8 mouse cellular contexts compared by ENCODE assay signal in the genomic region with DNA sequence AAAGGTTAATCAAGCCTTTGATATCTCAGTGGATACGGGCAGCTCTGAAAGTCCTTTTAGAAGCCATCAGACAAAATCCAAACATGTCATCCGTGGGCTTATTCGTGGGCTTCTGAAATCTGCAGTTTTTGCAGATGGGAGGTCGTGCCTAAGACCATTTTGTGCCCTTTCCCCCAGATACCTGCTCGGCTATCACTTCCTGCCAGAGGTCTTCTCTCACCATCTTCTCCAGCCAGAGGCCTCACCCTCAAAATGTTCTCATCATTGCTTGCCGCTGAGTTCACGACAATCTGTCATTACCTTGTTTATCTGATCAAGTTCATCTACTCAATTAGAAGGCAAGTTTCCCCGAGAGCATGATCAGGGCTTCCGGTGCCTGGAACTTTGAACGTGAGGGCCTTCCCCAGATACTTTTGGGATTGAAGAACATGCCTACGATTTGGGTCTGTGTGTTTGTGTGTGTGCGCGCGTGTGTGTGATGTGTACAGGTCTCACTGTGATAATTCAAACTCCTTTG. TPM values are rescaled to one million over a fixed set of nuclear protein-coding genes. Genes with fewer than 3 reads are reported as not detected.
DNase-seq lines count a peak whose midpoint lies in the region; ATAC-seq and TF ChIP-seq lines count a peak whose summit lies in the region.

A gene (plus strand): TSS at position 467 of the 517 bp plus-strand sequence.

- H3K27ac ChIP-seq in kidney, embryonic 16.5 days (ENCODE audit: low read length), result peak within 1 kb of the TSS; percentile 81
- peak within 1 kb of the TSS; percentile 73 for H3K27ac ChIP-seq in forebrain, embryonic 15.5 days (replicated peaks)
- peak within 1 kb of the TSS; percentile 80 for H3K27ac ChIP-seq in hindbrain, embryonic 11.5 days (ENCODE audit: low read depth, low read length)
- peak within 1 kb of the TSS; percentile 91 for H3K27ac ChIP-seq in liver, adult 2 months (replicated peaks; ENCODE audit: insufficient read depth, low read depth, low read length)
- H3K27ac ChIP-seq in stomach, embryonic 14.5 days (ENCODE audit: low read length), result peak within 1 kb of the TSS; percentile 74

- whole genome bisulfite sequencing in kidney, embryonic 16.5 days, result 35% methylated on average over 14 of the region's 14 CpGs
- WGBS in forebrain, embryonic 15.5 days, result 40% methylated on average over 14 of the region's 14 CpGs
- 44% methylated on average over 14 of the region's 14 CpGs for WGBS in hindbrain, embryonic 11.5 days
- 28% methylated on average over 14 of the region's 14 CpGs for WGBS in liver, adult 2 months
- 28% methylated on average over 14 of the region's 14 CpGs for WGBS in stomach, embryonic 14.5 days

- H3K9ac ChIP-seq in kidney, embryonic 16.5 days (replicated peaks; ENCODE audit: low read length), result peak within 1 kb of the TSS; percentile 85
- peak within 1 kb of the TSS; percentile 76 for H3K9ac ChIP-seq in forebrain, embryonic 15.5 days (replicated peaks)
- peak within 1 kb of the TSS; percentile 89 for H3K9ac ChIP-seq in hindbrain, embryonic 11.5 days (ENCODE audit: low read depth, low read length)
- H3K9ac ChIP-seq in liver, adult 2 months (ENCODE audit: low read depth, low read length), result peak within 1 kb of the TSS; percentile 99
- H3K9ac ChIP-seq in stomach, embryonic 14.5 days (replicated peaks; ENCODE audit: low read depth, low read length), result peak within 1 kb of the TSS; percentile 74

- peaks cover 9% of the 10 kb centered on the region; the same call in 1 of the 2 replicates for H3K79me2 ChIP-seq in liver, adult 2 months (ENCODE audit: control insufficient read depth, insufficient read depth, low read length)

- no peaks in the 10 kb centered on the region for H3K27me3 ChIP-seq in kidney, embryonic 16.5 days (ENCODE audit: insufficient read depth, low read length)
- no peaks in the 10 kb centered on the region for H3K27me3 ChIP-seq in forebrain, embryonic 15.5 days
- no peaks in the 10 kb centered on the region for H3K27me3 ChIP-seq in hindbrain, embryonic 11.5 days (ENCODE audit: control insufficient read depth, insufficient read depth, low read length)
- H3K27me3 ChIP-seq in liver, adult 2 months (ENCODE audit: control insufficient read depth, insufficient read depth, low read length), result no peaks in the 10 kb centered on the region
- no peaks in the 10 kb centered on the region for H3K27me3 ChIP-seq in stomach, embryonic 14.5 days (ENCODE audit: control insufficient read depth, insufficient read depth, low read length)

- peak within 1 kb of the TSS; percentile 94 for H3K4me3 ChIP-seq in kidney, embryonic 16.5 days (ENCODE audit: low read length)
- peak within 1 kb of the TSS; percentile 94 for H3K4me3 ChIP-seq in forebrain, embryonic 15.5 days
- peak within 1 kb of the TSS; percentile 98 for H3K4me3 ChIP-seq in hindbrain, embryonic 11.5 days (ENCODE audit: low read depth, low read length)
- H3K4me3 ChIP-seq in liver, adult 2 months (ENCODE audit: insufficient read depth, low read depth, low read length), result peak within 1 kb of the TSS; percentile 80
- peak within 1 kb of the TSS; percentile 99 for H3K4me3 ChIP-seq in stomach, embryonic 14.5 days (ENCODE audit: low read depth, low read length)

- H3K4me1 ChIP-seq in kidney, embryonic 16.5 days (ENCODE audit: insufficient read depth, low read length), result peaks cover 15% of the 10 kb centered on the region
- peaks cover 19% of the 10 kb centered on the region for H3K4me1 ChIP-seq in forebrain, embryonic 15.5 days
- H3K4me1 ChIP-seq in hindbrain, embryonic 11.5 days (replicated peaks; ENCODE audit: control insufficient read depth, insufficient read depth, low read length), result no peaks in the 10 kb centered on the region; the same call in 1 of the 2 replicates
- H3K4me1 ChIP-seq in liver, adult 2 months (ENCODE audit: control insufficient read depth, insufficient read depth, low read length), result peaks cover 13% of the 10 kb centered on the region
- H3K4me1 ChIP-seq in stomach, embryonic 14.5 days (ENCODE audit: control insufficient read depth, insufficient read depth, low read length), result no peaks in the 10 kb centered on the region

- peak within 1 kb of the TSS; percentile 54 for H3K4me2 ChIP-seq in kidney, embryonic 16.5 days (replicated peaks; ENCODE audit: low read depth, low read length)
- peak within 1 kb of the TSS; percentile 81 for H3K4me2 ChIP-seq in forebrain, embryonic 15.5 days (replicated peaks)
- H3K4me2 ChIP-seq in hindbrain, embryonic 11.5 days (replicated peaks; ENCODE audit: low read depth, low read length), result peak within 1 kb of the TSS; percentile 83
- peak within 1 kb of the TSS; percentile 78 for H3K4me2 ChIP-seq in stomach, embryonic 14.5 days (replicated peaks; ENCODE audit: low read depth, low read length)

- DNase-seq in kidney, postnatal 36 days, result no peak
- peak; percentile 13 for DNase-seq in hindbrain, embryonic 11.5 days (ENCODE audit: low spot score)
- no peak for DNase-seq in liver, adult 2 months (ENCODE audit: extremely low read depth, low read depth, low spot score)
- no peak for DNase-seq in embryo, embryonic 11 days

- no peaks in the 10 kb centered on the region for H3K9me3 ChIP-seq in kidney, embryonic 16.5 days (ENCODE audit: low read length)
- H3K9me3 ChIP-seq in forebrain, embryonic 15.5 days, result no peaks in the 10 kb centered on the region
- no peaks in the 10 kb centered on the region for H3K9me3 ChIP-seq in hindbrain, embryonic 11.5 days (ENCODE audit: control insufficient read depth, low read length)
- H3K9me3 ChIP-seq in stomach, embryonic 14.5 days (ENCODE audit: control insufficient read depth, low read depth, low read length), result no peaks in the 10 kb centered on the region

- no peak for ATAC-seq in kidney, embryonic 16.5 days (ENCODE audit: low FRiP score, low TSS enrichment)
- ATAC-seq in activated CD4-positive, CD25-positive, alpha-beta regulatory T cell, adult 4 months, result peak; percentile 26
- no peak for ATAC-seq in forebrain, embryonic 15.5 days (replicated peaks)
- no peak for ATAC-seq in hindbrain, embryonic 11.5 days (ENCODE audit: low FRiP score)
- ATAC-seq in stomach, embryonic 14.5 days (ENCODE audit: insufficient number of reproducible peaks, insufficient read depth, low FRiP score, low read depth), result no peak

- no peak for TF ChIP-seq CTCF in liver, adult 2 months (IDR thresholded peaks at IDR 0.05; ENCODE audit: low read depth, low read length)

- TF ChIP-seq POLR2A in liver, adult 2 months (IDR thresholded peaks at IDR 0.05; ENCODE audit: extremely low read depth, insufficient read depth, low read length), result no peak

- no peaks in the 10 kb centered on the region for H3K36me3 ChIP-seq in kidney, embryonic 16.5 days (ENCODE audit: insufficient read depth, low read length)
- no peaks in the 10 kb centered on the region for H3K36me3 ChIP-seq in forebrain, embryonic 15.5 days
- H3K36me3 ChIP-seq in hindbrain, embryonic 11.5 days (ENCODE audit: control insufficient read depth, insufficient read depth, low read length), result 0 out of 2 replicates have a peak, but pooled peaks cover 2% of the 10 kb centered on the region
- peaks cover 3% of the 10 kb centered on the region; the same call in 1 of the 2 replicates for H3K36me3 ChIP-seq in liver, adult 2 months (ENCODE audit: control insufficient read depth, insufficient read depth, low read length)
- H3K36me3 ChIP-seq in stomach, embryonic 14.5 days (ENCODE audit: control insufficient read depth, insufficient read depth, low read length), result no peaks in the 10 kb centered on the region; the same call in 1 of the 2 replicates

RNA-seq across cellular contexts. Expression of the gene that starts here (rescaled TPM):
- 37.8 and 38.2 TPM in 2 replicates for polyA plus RNA-seq in kidney, embryonic 16.5 days (2015; fragmentation: Nextera tagmentation; extraction: Ambion mirVana)
- 10 to 100 TPM in 1 of 2 experiments, 1 to 10 TPM in 1; 8.3 to 12.2 TPM for polyA plus RNA-seq in activated CD4-positive, CD25-positive, alpha-beta regulatory T cell, adult 4 months (2017; shearing (Covaris generic))
- 41.8 and 42.8 TPM in 2 replicates for polyA plus RNA-seq in forebrain, embryonic 15.5 days (2015; fragmentation: Nextera tagmentation; extraction: Ambion mirVana)
- 52.2 and 57.4 TPM in 2 replicates for polyA plus RNA-seq in hindbrain, embryonic 11.5 days (2014; fragmentation: Nextera tagmentation; extraction: Ambion mirVana)
- total RNA-seq in liver, adult 2 months (2014; rRNA removed), result 24.6 and 37.8 TPM in 2 replicates
- 9.3 and 9.7 TPM in 2 replicates for polyA plus RNA-seq in liver, adult 2 months (2012; rRNA removed)
- 34.5 and 35.0 TPM in 2 replicates for polyA plus RNA-seq in stomach, embryonic 14.5 days (2014; fragmentation: Nextera tagmentation; extraction: Ambion mirVana)
